Mouse (Mus musculus) megakaryocyte, embryonic 14.5 days (primary cell): ENCODE measurements around the gene Isg20. TPM values are rescaled to one million over a fixed set of nuclear protein-coding genes. Genes with fewer than 3 reads are reported as not detected.

Experiments
- H3K27me3 ChIP-seq: replicated peaks from 2 replicates; pipeline ENCODE3; 2012; ENCODE audit warnings: inconsistent platforms
- H3K36me3 ChIP-seq: replicated peaks from 2 replicates; pipeline ENCODE3; 2012; ENCODE audit warnings: low read length, inconsistent platforms, mixed read lengths
- H3K4me1 ChIP-seq: 2 replicates; pipeline ENCODE4 v1.6.1; 2012; ENCODE audit warnings: inconsistent platforms
- H3K4me3 ChIP-seq: replicated peaks from 2 replicates; pipeline ENCODE3; 2012; ENCODE audit warnings: moderate library complexity, mild to moderate bottlenecking, inconsistent platforms
- H3K9me3 ChIP-seq: 2 replicates; pipeline ENCODE4 v1.6.1; 2012; ENCODE audit warnings: inconsistent platforms
- FLI1 ChIP-seq: IDR thresholded peaks from 2 replicates; pipeline ENCODE4 v1.6.1; 2012; ENCODE audit warnings: low read length, inconsistent platforms, mixed read lengths
- GATA1 ChIP-seq: IDR thresholded peaks from 3 replicates; pipeline ENCODE4 v1.6.1; 2012; ENCODE audit warnings: mixed read lengths, low read length, inconsistent platforms, borderline replicate concordance
- polyA plus RNA-seq: library from polyadenylated mRNA; stranded (reverse); fragments of >175 nt; gene quantifications from 2 replicates; pipeline ENCODE4 v1.2.3, GENCODE M21; 2012; ENCODE audit warnings: low replicate concordance; ENCODE audit not compliant: insufficient read depth

Gene Isg20
- polyA plus RNA-seq, 1 experiment: 127 TPM

GRCm38 (mm10) chr7:78942544-78942943 is 29.3 kb downstream of the Isg20 start:
- peaks cover 10% of the 10 kb centered on the region for H3K4me1 ChIP-seq
- H3K36me3 ChIP-seq: no peaks in the 10 kb centered on the region
- H3K4me3 ChIP-seq: no peak overlapping the region
- no peaks in the 10 kb centered on the region for H3K9me3 ChIP-seq
- TF ChIP-seq GATA1 (no peak), FLI1 (no peak)
- peaks cover 56% of the 10 kb centered on the region for H3K27me3 ChIP-seq

- no peak for TF ChIP-seq GATA1
- TF ChIP-seq FLI1: no peak
- Histone ChIP-seq H3K4me3 (no peak overlapping the region), H3K4me1 (0 out of 2 replicates have a peak, but pooled peaks cover 4% of the 10 kb centered on the region), H3K27me3 (peaks cover 36% of the 10 kb centered on the region), H3K9me3 (peaks cover 10% of the 10 kb centered on the region), H3K36me3 (no peaks in the 10 kb centered on the region)
These were observed 40.8 kb downstream of the Isg20 start for GRCm38 (mm10) chr7:78953886-78954572.

GRCm38 (mm10) chr7:78954619-78955018 is 41.4 kb downstream of the Isg20 start:
- TF ChIP-seq FLI1 (no peak), GATA1 (no peak)
- H3K36me3 ChIP-seq: no peaks in the 10 kb centered on the region
- H3K9me3 ChIP-seq: peaks cover 10% of the 10 kb centered on the region
- no peak overlapping the region for H3K4me3 ChIP-seq
- peaks cover 36% of the 10 kb centered on the region for H3K27me3 ChIP-seq
- H3K4me1 ChIP-seq: 0 out of 2 replicates have a peak, but pooled peaks cover 4% of the 10 kb centered on the region

GRCm38 (mm10) chr7:78955086-78955485 is 41.9 kb downstream of the Isg20 start:
- H3K36me3 ChIP-seq: no peaks in the 10 kb centered on the region
- H3K9me3 ChIP-seq: peaks cover 10% of the 10 kb centered on the region
- TF ChIP-seq GATA1 (no peak), FLI1 (no peak)
- peaks cover 36% of the 10 kb centered on the region for H3K27me3 ChIP-seq
- H3K4me3 ChIP-seq: no peak overlapping the region
- H3K4me1 ChIP-seq: 0 out of 2 replicates have a peak, but pooled peaks cover 4% of the 10 kb centered on the region

- no peaks in the 10 kb centered on the region for H3K36me3 ChIP-seq
- TF ChIP-seq GATA1 (no peak), FLI1 (no peak)
- H3K4me1 ChIP-seq: 0 out of 2 replicates have a peak, but pooled peaks cover 4% of the 10 kb centered on the region
- peaks cover 24% of the 10 kb centered on the region for H3K27me3 ChIP-seq
- no peaks in the 10 kb centered on the region for H3K9me3 ChIP-seq
- no peak overlapping the region for H3K4me3 ChIP-seq
These were observed 45.4 kb downstream of the Isg20 start for GRCm38 (mm10) chr7:78958499-78959073.

GRCm38 (mm10) chr7:78963891-78964290 is 50.7 kb downstream of the Isg20 start:
- no peak for TF ChIP-seq FLI1
- no peak for TF ChIP-seq GATA1
- Histone ChIP-seq H3K27me3 (peaks cover 20% of the 10 kb centered on the region), H3K4me1 (no peaks in the 10 kb centered on the region), H3K9me3 (no peaks in the 10 kb centered on the region), H3K4me3 (no peak overlapping the region), H3K36me3 (no peaks in the 10 kb centered on the region)

Other genes starting within 250 kb of the Isg20 start
- not detected in 2 replicates for gene Ntrk3, start 175.4 kb upstream of the Isg20 start, polyA plus RNA-seq
- gene Mrps11, start 130.3 kb upstream of the Isg20 start, polyA plus RNA-seq: 142 and 156 TPM in 2 replicates
- 14.3 TPM in 1 of 2 replicates, not detected in the other for gene Mrpl46, start 129.9 kb upstream of the Isg20 start, polyA plus RNA-seq
- 1.0 and 1.9 TPM in 2 replicates for gene Det1, start 66.2 kb upstream of the Isg20 start, polyA plus RNA-seq
- 34.1 and 96.8 TPM in 2 replicates for gene Aen, start 17.6 kb upstream of the Isg20 start, polyA plus RNA-seq
- gene Acan, start 140.1 kb downstream of the Isg20 start, polyA plus RNA-seq: 1.1 TPM in 1 of 2 replicates, not detected in the other
- gene Hapln3, start 217.6 kb downstream of the Isg20 start, polyA plus RNA-seq: 0.95 TPM in 1 of 2 replicates, not detected in the other
- 42.4 and 57.1 TPM in 2 replicates for gene Mfge8, start 235.6 kb downstream of the Isg20 start, polyA plus RNA-seq